Mouse (Mus musculus): ENCODE results near the gene Nck2.

Gene Nck2

GRCm38 (mm10) chr1:43444531-43444930 lies at the start of gene Nck2:
Nck2 (plus strand) TSS chr1:43444579.
- DNase-seq, result no peak

DNA sequence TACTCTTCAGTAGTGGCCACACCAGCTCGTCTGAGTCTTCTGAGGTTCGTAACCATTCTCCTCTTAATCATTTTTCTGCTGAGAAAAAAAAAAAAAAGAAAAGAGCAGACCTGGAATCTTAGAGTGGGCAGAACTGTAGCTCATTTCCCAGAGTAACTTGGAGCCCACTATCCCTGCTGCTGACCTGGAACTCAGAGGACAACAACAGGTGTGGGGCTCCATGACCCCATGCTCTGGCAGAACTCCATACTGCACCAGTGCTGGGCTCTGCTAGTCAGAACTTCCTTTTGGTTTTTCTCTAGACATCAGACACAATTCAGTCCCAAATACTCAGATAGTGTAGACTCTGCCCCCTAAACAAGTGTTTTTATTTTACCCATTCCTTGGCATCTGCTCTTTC lies 49.3 kb upstream of the Nck2 start:
- no peak for DNase-seq

GRCm38 (mm10) chr1:43395799-43396198 lies 48.6 kb upstream of the Nck2 start:
- no peak for DNase-seq

- DNase-seq, result no peak
Measured at GRCm38 (mm10) chr1:43396522-43396921, 47.9 kb upstream of the Nck2 start.

- DNase-seq, result no peak
Measured at GRCm38 (mm10) chr1:43397096-43397495, 47.3 kb upstream of the Nck2 start.

- DNase-seq, result no peak
Measured at GRCm38 (mm10) chr1:43398738-43399601, 45.4 kb upstream of the Nck2 start.

DNA sequence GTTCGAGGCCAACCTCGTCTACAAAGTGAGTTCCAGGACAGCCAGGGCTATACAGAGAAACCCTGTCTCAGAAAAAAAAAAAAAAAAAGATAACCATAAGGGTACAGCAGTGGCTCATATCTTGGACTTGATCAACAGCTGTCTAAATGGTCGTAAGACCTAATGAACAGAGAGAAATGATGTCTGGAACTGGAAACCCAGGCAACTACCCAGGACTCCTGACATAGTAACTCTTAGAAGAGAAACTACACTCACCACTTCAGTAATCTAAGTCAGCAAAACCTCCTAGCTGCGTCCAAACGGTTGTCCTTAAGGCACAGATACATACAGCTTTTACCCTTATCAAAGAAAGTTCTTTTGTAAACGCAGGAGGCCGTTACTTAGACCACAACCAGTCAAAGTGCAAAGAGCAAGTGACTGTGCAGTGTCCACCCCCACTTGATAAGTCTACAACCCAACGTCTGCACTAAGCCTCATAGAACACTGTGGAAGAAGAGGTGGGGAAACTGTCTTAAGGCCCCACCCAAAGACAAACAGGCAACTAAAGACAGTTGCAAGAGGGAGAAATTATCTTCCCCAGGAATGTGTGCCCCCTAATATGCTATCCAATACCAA lies 44.7 kb upstream of the Nck2 start:
- DNase-seq, result no peak

GRCm38 (mm10) chr1:43400655-43401054 lies 43.7 kb upstream of the Nck2 start:
- no peak for DNase-seq

DNA sequence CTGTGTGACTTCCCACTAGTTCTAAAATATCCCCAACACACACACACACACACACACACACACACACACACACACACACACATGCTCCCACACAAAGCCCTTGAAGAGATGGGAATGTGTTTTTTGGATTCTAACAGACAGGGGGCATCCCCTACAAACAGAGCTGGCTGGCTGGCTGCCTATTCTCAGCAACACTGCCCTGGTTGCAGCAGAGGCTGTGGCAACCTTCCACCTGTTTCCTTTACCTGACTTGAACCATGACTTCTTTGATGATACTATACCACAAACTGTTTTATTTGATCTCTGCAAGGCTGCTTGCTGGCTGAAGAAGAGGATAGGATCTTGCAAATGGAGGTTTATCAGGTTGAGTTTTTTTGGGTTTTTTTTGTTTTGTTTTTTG lies 41.0 kb upstream of the Nck2 start:
- peak; percentile 85 for DNase-seq

- peak; percentile 38 for DNase-seq
Measured at GRCm38 (mm10) chr1:43404693-43405678, 39.4 kb upstream of the Nck2 start.

GRCm38 (mm10) chr1:43409019-43409418 lies 35.4 kb upstream of the Nck2 start:
- DNase-seq, result no peak

GRCm38 (mm10) chr1:43412825-43413224 lies 31.6 kb upstream of the Nck2 start:
- no peak for DNase-seq

- DNase-seq, result no peak
Measured at GRCm38 (mm10) chr1:43413298-43413697, 31.1 kb upstream of the Nck2 start.

DNA sequence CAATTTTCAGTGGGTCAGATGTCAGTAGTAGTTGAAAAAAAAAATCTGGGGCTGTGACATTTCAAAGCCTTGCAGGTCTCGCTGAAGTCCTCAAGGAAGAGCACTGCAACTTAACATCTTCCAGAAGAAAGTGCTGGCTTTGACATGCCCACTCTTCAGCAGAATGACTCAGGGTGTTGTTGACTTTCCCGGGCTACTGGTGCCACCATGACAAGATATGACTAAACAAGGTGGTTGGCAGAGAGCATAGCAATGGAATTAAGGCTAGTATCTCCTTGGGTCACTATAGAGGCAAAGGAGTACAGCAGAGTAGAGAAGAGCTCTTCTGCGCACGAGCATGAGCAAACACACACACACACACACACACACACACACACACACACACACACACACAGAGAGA lies 30.6 kb upstream of the Nck2 start:
- DNase-seq, result no peak

DNA sequence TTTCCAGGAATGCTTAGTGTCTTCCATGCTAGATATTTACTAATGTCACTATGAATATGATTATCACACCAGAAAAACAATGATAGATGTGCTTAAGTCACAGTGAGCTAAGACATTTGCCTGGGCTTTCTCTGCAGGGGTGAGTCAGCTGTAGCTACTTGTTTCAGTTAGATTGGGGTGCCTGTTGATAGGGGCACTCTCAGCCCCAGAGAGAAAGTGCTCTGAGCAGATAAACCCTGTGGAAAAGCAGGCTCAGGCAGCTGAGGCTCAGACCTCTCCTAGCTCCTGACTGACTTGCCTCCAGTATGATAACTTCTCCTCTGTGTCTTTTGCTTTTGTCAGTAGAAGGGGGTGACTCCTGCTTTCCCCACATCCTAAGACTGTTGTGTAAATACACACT lies 30.2 kb upstream of the Nck2 start:
- DNase-seq, result no peak

GRCm38 (mm10) chr1:43414971-43415370 lies 29.4 kb upstream of the Nck2 start:
- DNase-seq, result no peak

- no peak for DNase-seq
Measured at GRCm38 (mm10) chr1:43422969-43423748, 21.2 kb upstream of the Nck2 start.

GRCm38 (mm10) chr1:43426526-43426925 lies 17.9 kb upstream of the Nck2 start:
- DNase-seq, result peak; percentile 38

DNA sequence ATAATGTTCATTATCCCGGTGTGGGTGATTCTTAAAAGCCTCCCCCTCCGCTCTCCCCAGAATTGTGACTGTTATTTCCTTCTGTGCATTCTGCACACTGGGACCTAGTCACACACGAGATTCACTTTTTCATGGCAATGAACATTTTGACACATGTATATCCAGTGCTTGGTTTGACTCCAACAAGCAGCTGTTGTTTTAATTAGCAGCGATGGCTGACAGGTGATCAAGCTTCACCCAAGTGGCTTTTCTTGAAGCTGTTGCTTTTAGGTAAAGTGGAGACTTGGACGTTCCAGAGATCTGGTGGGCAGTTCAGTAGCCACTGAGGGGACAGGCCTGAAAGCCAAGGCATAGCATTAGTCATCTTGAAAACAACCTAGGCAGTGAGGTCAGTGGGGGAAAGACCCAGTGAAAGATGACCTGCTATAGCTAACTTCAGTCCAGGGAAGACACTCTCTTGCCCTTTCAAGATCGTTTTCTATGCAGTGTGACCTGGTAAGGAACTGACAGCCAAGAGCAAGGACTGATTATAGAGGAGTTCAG lies 17.3 kb upstream of the Nck2 start:
- DNase-seq, result no peak

DNA sequence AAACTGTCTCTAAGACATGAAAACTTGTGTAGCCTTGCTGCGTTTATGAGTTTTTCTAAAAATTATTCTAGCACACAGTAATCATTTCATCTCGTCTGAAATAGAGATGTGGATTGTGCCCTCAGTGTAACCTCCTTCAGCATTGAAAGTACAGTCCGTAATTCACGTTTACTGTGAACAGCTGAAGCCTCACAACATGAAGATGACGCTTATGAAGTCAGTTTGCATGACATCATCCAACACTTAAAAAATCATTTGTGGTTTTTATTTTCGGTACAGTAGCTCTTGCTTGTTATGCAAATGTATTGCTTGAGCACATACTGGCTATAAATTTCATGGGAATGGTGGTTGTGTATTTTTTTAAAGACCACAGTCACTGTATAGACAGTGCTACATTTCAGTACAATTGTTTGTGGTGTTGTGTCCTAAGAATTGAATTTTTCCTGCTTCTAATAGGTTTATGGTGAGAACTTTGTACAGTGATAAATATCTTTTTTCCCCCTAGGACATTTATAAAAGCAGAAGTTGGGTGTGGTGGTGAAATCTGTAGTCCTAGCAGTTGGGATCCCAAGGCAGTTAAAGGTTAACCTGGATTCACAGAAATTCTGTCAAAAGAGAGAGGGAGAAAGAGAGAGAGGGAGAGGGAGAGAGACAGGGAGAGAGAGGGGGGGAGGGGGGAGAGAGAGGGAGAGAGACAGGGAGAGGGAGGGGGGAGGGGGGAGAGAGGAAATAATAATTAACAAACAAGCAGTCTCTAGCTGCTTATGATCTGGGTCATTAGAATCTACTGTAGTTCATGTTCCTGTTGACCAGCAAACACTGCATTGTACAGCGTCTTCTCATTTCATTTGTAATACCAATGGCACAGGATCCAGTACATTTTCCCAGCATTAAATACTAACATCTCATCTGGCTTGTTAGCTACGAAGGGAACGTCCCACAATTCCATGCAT lies 14.2 kb upstream of the Nck2 start:
- DNase-seq, result no peak

DNA sequence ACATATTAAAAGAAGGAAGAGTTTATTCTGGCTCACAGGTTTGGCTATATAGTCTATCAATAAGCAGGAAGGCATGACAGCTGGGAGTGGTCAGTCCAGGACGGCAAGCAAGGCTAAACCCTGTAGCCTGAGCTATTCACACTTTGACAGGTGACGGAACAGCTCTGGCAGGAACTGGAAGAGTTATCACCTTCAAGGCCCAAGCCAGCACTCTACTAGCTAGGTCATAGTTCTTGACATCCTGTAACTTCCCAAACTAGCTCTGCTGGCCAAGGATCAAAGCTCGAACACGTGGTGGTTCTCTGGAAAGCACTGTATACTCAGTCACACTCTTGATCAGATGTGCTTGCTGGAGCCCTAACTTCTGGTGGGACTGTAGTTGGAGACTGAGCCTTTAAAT lies 10.5 kb upstream of the Nck2 start:
- DNase-seq, result no peak

All from thymus, postnatal 14 days (tissue).